Mouse (Mus musculus) lung, postnatal 0 days (tissue): ENCODE data around the gene Efl1. TPM values are rescaled to one million over a fixed set of nuclear protein-coding genes. Genes with fewer than 3 reads are reported as not detected.

Experiments
- ATAC-seq: fragments of 200-750 bp; cut with Nextera tagmentation; 2 replicates; pipeline ENCODE4 v1.8.0; 2017; ENCODE audit warnings: moderate library complexity
- DNase-seq: peaks from one replicate; pipeline ENCODE4 v3.0.0-alpha.2; 2016; ENCODE audit warnings: low spot score
- H3K27ac ChIP-seq: fragments of 300-500 bp; sonication (generic); 2 replicates; pipeline ENCODE4 v1.5.1; 2014; ENCODE audit warnings: antibody characterized with exemption, mild to moderate bottlenecking, low read length, mixed read lengths
- H3K27me3 ChIP-seq: fragments of 300-500 bp; sonication (generic); replicated peaks from 2 replicates; pipeline ENCODE4 v1.6.1; 2014; ENCODE audit warnings: low read length, mixed read lengths; ENCODE audit not compliant: insufficient read depth
- H3K36me3 ChIP-seq: fragments of 300-500 bp; sonication (generic); 2 replicates; pipeline ENCODE4 v1.6.1; 2014; ENCODE audit warnings: low read length, mixed read lengths; ENCODE audit not compliant: insufficient read depth
- H3K4me1 ChIP-seq: fragments of 300-500 bp; sonication (generic); 2 replicates; pipeline ENCODE4 v1.6.1; 2014; ENCODE audit warnings: antibody characterized with exemption, low read depth, low read length, mixed read lengths; ENCODE audit not compliant: insufficient read depth
- H3K4me2 ChIP-seq: fragments of 300-500 bp; sonication (generic); replicated peaks from 2 replicates; pipeline ENCODE4 v1.6.1; 2014; ENCODE audit warnings: low read depth, mild to moderate bottlenecking, low read length, moderate library complexity, mixed read lengths
- H3K4me3 ChIP-seq: fragments of 300-500 bp; sonication (generic); 2 replicates; pipeline ENCODE4 v1.5.1; 2014; ENCODE audit warnings: low read depth, low read length
- H3K9ac ChIP-seq: fragments of 300-500 bp; sonication (generic); replicated peaks from 2 replicates; pipeline ENCODE4 v1.6.1; 2014; ENCODE audit warnings: low read depth, mild to moderate bottlenecking
- H3K9me3 ChIP-seq: fragments of 300-500 bp; sonication (generic); 2 replicates; pipeline ENCODE4 v1.6.1; 2016; ENCODE audit warnings: low read length, mixed read lengths
- CTCF ChIP-seq: IDR thresholded peaks from 2 replicates; pipeline ENCODE4 v1.5.1; 2016; ENCODE audit warnings: antibody characterized with exemption, mild to moderate bottlenecking
- EP300 ChIP-seq: IDR thresholded peaks from 2 replicates; pipeline ENCODE4 v1.6.1; 2016; ENCODE audit warnings: antibody characterized with exemption, mild to moderate bottlenecking, control low read depth
- WGBS: fragments of 180-500 bp; shearing (Covaris S2); extraction: QIAGEN DNeasy Blood & Tissue Kit; methylation state at CpG from one replicate; pipeline ENCODE4 v1.1.7; 2014; 5-methylcytosine and 5-hydroxymethylcytosine counted together
- polyA plus RNA-seq: library from polyadenylated mRNA; unstranded; fragments of >200 nt; fragmentation: Nextera tagmentation; extraction: Ambion mirVana; gene quantifications from 2 replicates; pipeline ENCODE4 v1.2.1, GENCODE M21; 2015

Gene Efl1
- polyA plus RNA-seq, 1 experiment from 2014 or later, result 13.9 TPM

- H3K36me3 ChIP-seq, result no peaks in the 10 kb centered on the region
- H3K4me1 ChIP-seq, result 0 out of 2 replicates have a peak, but pooled peaks cover 2% of the 10 kb centered on the region
- no peak overlapping the region for H3K27ac ChIP-seq
- DNase-seq (peak; percentile 5), ATAC-seq (no peak)
- no peaks in the 10 kb centered on the region for H3K27me3 ChIP-seq
- TF ChIP-seq CTCF (no peak), EP300 (no peak)
- no peaks in the 10 kb centered on the region for H3K9me3 ChIP-seq
- H3K9ac ChIP-seq, result 0 out of 2 replicates have a peak overlapping the region, but pooled peaks have one; percentile 55
- 17% methylated on average over 4 of the region's 4 CpGs for WGBS
- H3K4me3 ChIP-seq, result peak overlapping the region; percentile 59
- peak overlapping the region; percentile 64 for H3K4me2 ChIP-seq
Measured at GRCm38 (mm10) chr7:82647909-82648308, 505 bp upstream of the Efl1 start.

GRCm38 (mm10) chr7:82649081-82649445, 649 bp downstream of the Efl1 start:
- Histone ChIP-seq H3K4me1 (0 out of 2 replicates have a peak, but pooled peaks cover 2% of the 10 kb centered on the region), H3K4me3 (peak overlapping the region; percentile 59), H3K27ac (no peak overlapping the region), H3K9ac (peak overlapping the region; percentile 55; the same call in 1 of the 2 replicates), H3K36me3 (no peaks in the 10 kb centered on the region), H3K27me3 (no peaks in the 10 kb centered on the region), H3K9me3 (no peaks in the 10 kb centered on the region), H3K4me2 (peak overlapping the region; percentile 64)
- WGBS, result 17% methylated on average over 6 of the region's 6 CpGs
- ATAC-seq, result peak; percentile 37
- DNase-seq, result peak; percentile 49
- TF ChIP-seq EP300 (no peak), CTCF (no peak)

GRCm38 (mm10) chr7:82664604-82665003, 16.2 kb downstream of the Efl1 start:
- peak; percentile 31 for DNase-seq
- H3K4me1 ChIP-seq, result no peaks in the 10 kb centered on the region
- no peak overlapping the region for H3K4me3 ChIP-seq
- no peak overlapping the region for H3K9ac ChIP-seq
- H3K36me3 ChIP-seq, result peaks cover 16% of the 10 kb centered on the region
- TF ChIP-seq EP300, result no peak
- TF ChIP-seq CTCF, result no peak
- H3K4me2 ChIP-seq, result no peak overlapping the region
- no peaks in the 10 kb centered on the region for H3K27me3 ChIP-seq
- 79% methylated on average over 3 of the region's 3 CpGs for WGBS
- H3K9me3 ChIP-seq, result no peaks in the 10 kb centered on the region
- ATAC-seq, result peak; percentile 33; the same call in 1 of the 2 replicates
- no peak overlapping the region for H3K27ac ChIP-seq

- TF ChIP-seq CTCF (no peak), EP300 (no peak)
- Histone ChIP-seq H3K4me3 (no peak overlapping the region), H3K9me3 (no peaks in the 10 kb centered on the region), H3K4me2 (no peak overlapping the region), H3K27me3 (no peaks in the 10 kb centered on the region), H3K9ac (no peak overlapping the region), H3K27ac (no peak overlapping the region), H3K36me3 (0 out of 2 replicates have a peak, but pooled peaks cover 12% of the 10 kb centered on the region), H3K4me1 (no peaks in the 10 kb centered on the region)
- peak; percentile 44 for ATAC-seq
- DNase-seq, result peak; percentile 55
- 65% methylated on average over 5 of the region's 5 CpGs for WGBS
Measured at GRCm38 (mm10) chr7:82676001-82676400, 27.6 kb downstream of the Efl1 start.

- DNase-seq (peak; percentile 48), ATAC-seq (peak; percentile 26; the same call in 1 of the 2 replicates)
- Histone ChIP-seq H3K36me3 (0 out of 2 replicates have a peak, but pooled peaks cover 12% of the 10 kb centered on the region), H3K27me3 (no peaks in the 10 kb centered on the region), H3K9me3 (no peaks in the 10 kb centered on the region), H3K4me1 (no peaks in the 10 kb centered on the region), H3K9ac (no peak overlapping the region), H3K4me3 (no peak overlapping the region), H3K27ac (no peak overlapping the region), H3K4me2 (no peak overlapping the region)
- peak; percentile 70 for TF ChIP-seq CTCF
- TF ChIP-seq EP300, result no peak
- 73% methylated on average over 6 of the region's 6 CpGs for WGBS
Measured at GRCm38 (mm10) chr7:82676834-82677233, 28.4 kb downstream of the Efl1 start.

- no peak overlapping the region for H3K9ac ChIP-seq
- no peaks in the 10 kb centered on the region for H3K27me3 ChIP-seq
- no peak overlapping the region for H3K4me3 ChIP-seq
- no peak overlapping the region for H3K27ac ChIP-seq
- no peak for TF ChIP-seq CTCF
- TF ChIP-seq EP300, result no peak
- no peaks in the 10 kb centered on the region for H3K4me1 ChIP-seq
- WGBS, result 72% methylated on average over 5 of the region's 5 CpGs
- ATAC-seq (no peak), DNase-seq (no peak)
- H3K9me3 ChIP-seq, result no peaks in the 10 kb centered on the region
- no peak overlapping the region for H3K4me2 ChIP-seq
- H3K36me3 ChIP-seq, result 0 out of 2 replicates have a peak, but pooled peaks cover 5% of the 10 kb centered on the region
Measured at GRCm38 (mm10) chr7:82679901-82680300, 31.5 kb downstream of the Efl1 start.
